Mouse (Mus musculus) lung, postnatal 36 days (tissue): ENCODE measurements around the gene Anapc1.

Experiments
- DNase-seq: peaks from one replicate; pipeline ENCODE4 v3.0.0; 2022; ENCODE audit warnings: mixed read lengths

Gene Anapc1

GRCm38 (mm10) chr2:128565904-128566303 lies 121.3 kb downstream of the Anapc1 start:
- DNase-seq = no peak

DNA sequence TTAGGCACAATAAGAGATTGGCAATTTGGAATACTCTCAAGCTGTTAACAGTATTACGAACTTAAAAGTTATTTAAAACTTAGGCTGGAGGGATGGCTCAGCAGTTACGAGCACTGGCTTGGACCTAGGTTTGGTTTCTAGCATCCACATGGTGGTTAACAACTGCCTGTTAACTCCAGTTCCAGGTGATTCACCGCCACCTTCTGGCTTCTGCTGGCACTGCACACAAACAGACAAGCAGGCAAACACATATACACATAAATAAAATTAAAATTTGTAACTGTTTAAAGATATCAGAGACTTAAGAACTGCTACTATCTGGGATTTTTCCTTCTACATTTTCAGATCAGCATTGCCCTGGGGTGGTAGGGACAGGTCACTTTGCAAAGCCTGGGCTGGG lies 123.0 kb downstream of the Anapc1 start:
- DNase-seq = no peak
